Mouse (Mus musculus) liver, postnatal 0 days (tissue): ENCODE results near the gene Rnf150. TPM values are rescaled to one million over a fixed set of nuclear protein-coding genes. Genes with fewer than 3 reads are reported as not detected.

Experiments
- ATAC-seq: fragments of 200-750 bp; cut with Nextera tagmentation; 2 replicates; pipeline ENCODE4 v1.8.0; 2017; ENCODE audit warnings: mild to moderate bottlenecking, moderate library complexity
- DNase-seq: peaks from one replicate; pipeline ENCODE4 v3.0.0-alpha.2; 2016
- H3K27ac ChIP-seq: fragments of 300-500 bp; sonication (generic); 2 replicates; pipeline ENCODE4 v1.5.1; 2014; ENCODE audit warnings: antibody characterized with exemption, moderate library complexity, mild to moderate bottlenecking, low read depth
- H3K27me3 ChIP-seq: fragments of 300-500 bp; sonication (generic); 2 replicates; pipeline ENCODE4 v1.6.1; 2014; ENCODE audit warnings: low read length, control low read depth, mixed read lengths; ENCODE audit not compliant: insufficient read depth
- H3K36me3 ChIP-seq: fragments of 300-500 bp; sonication (generic); replicated peaks from 2 replicates; pipeline ENCODE4 v1.6.1; 2014; ENCODE audit warnings: mild to moderate bottlenecking, control low read depth, low read length, moderate library complexity, mixed read lengths; ENCODE audit not compliant: insufficient read depth
- H3K4me1 ChIP-seq: fragments of 300-500 bp; sonication (generic); 2 replicates; pipeline ENCODE4 v1.6.1; 2014; ENCODE audit warnings: antibody characterized with exemption, mild to moderate bottlenecking, control low read depth; ENCODE audit not compliant: insufficient read depth
- H3K4me2 ChIP-seq: fragments of 300-500 bp; sonication (generic); 2 replicates; pipeline ENCODE4 v1.6.1; 2014; ENCODE audit warnings: low read depth, mild to moderate bottlenecking, low read length, moderate library complexity, mixed read lengths
- H3K4me3 ChIP-seq: fragments of 300-500 bp; sonication (generic); 2 replicates; pipeline ENCODE4 v1.5.1; 2014; ENCODE audit warnings: low read depth, low read length
- H3K9ac ChIP-seq: fragments of 300-500 bp; sonication (generic); replicated peaks from 2 replicates; pipeline ENCODE4 v1.6.1; 2014; ENCODE audit warnings: mild to moderate bottlenecking, moderate library complexity
- H3K9me3 ChIP-seq: fragments of 300-500 bp; sonication (generic); 2 replicates; pipeline ENCODE4 v1.6.1; 2016; ENCODE audit warnings: mild to moderate bottlenecking, control low read depth, low read length, mixed read lengths
- CTCF ChIP-seq: sonication (generic); IDR thresholded peaks from 2 replicates; pipeline ENCODE4 v1.5.1; 2016; ENCODE audit warnings: antibody characterized with exemption, low read depth
- EP300 ChIP-seq: IDR thresholded peaks from 2 replicates; pipeline ENCODE4 v1.6.1; 2016; ENCODE audit warnings: antibody characterized with exemption, low read depth, mild to moderate bottlenecking
- WGBS: fragments of 180-500 bp; shearing (Covaris S2); extraction: QIAGEN DNeasy Blood & Tissue Kit; methylation state at CpG from one replicate; pipeline ENCODE4 v1.1.7; 2014; ENCODE audit not compliant: insufficient replicate concordance; 5-methylcytosine and 5-hydroxymethylcytosine counted together
- polyA plus RNA-seq: library from polyadenylated mRNA; unstranded; fragments of >200 nt; fragmentation: Nextera tagmentation; extraction: Ambion mirVana; gene quantifications from 2 replicates; pipeline ENCODE4 v1.2.1, GENCODE M21; 2015

Gene Rnf150
- polyA plus RNA-seq, 1 experiment from 2014 or later: 0.14 TPM

GRCm38 (mm10) chr8:82844413-82844812 lies 18.7 kb upstream of the Rnf150 start:
- TF ChIP-seq CTCF: no peak
- no peak for TF ChIP-seq EP300
- DNase-seq (no peak), ATAC-seq (no peak)
- H3K9me3 ChIP-seq: no peaks in the 10 kb centered on the region
- no peak overlapping the region for H3K9ac ChIP-seq
- no peaks in the 10 kb centered on the region for H3K36me3 ChIP-seq
- 38% methylated on average over 1 of the region's 1 CpGs for WGBS
- no peaks in the 10 kb centered on the region for H3K27me3 ChIP-seq
- H3K27ac ChIP-seq: no peak overlapping the region
- H3K4me3 ChIP-seq: no peak overlapping the region
- no peaks in the 10 kb centered on the region for H3K4me1 ChIP-seq
- no peak overlapping the region for H3K4me2 ChIP-seq

- H3K9me3 ChIP-seq: no peaks in the 10 kb centered on the region
- no peak overlapping the region for H3K27ac ChIP-seq
- no peaks in the 10 kb centered on the region for H3K27me3 ChIP-seq
- DNase-seq (no peak), ATAC-seq (peak; percentile 43; the same call in 1 of the 2 replicates)
- H3K4me1 ChIP-seq: no peaks in the 10 kb centered on the region
- H3K36me3 ChIP-seq: no peaks in the 10 kb centered on the region
- WGBS: 23% methylated on average over 2 of the region's 2 CpGs
- H3K4me2 ChIP-seq: no peak overlapping the region
- TF ChIP-seq EP300: peak; percentile 35; the same call in 1 of the 2 replicates
- TF ChIP-seq CTCF: no peak
- H3K9ac ChIP-seq: no peak overlapping the region
- no peak overlapping the region for H3K4me3 ChIP-seq
Observed at GRCm38 (mm10) chr8:82846098-82846497, 17.1 kb upstream of the Rnf150 start.

- DNase-seq (no peak), ATAC-seq (no peak)
- Histone ChIP-seq H3K9ac (no peak overlapping the region), H3K4me3 (no peak overlapping the region), H3K36me3 (no peaks in the 10 kb centered on the region), H3K27ac (no peak overlapping the region), H3K9me3 (no peaks in the 10 kb centered on the region), H3K4me2 (no peak overlapping the region), H3K4me1 (no peaks in the 10 kb centered on the region), H3K27me3 (no peaks in the 10 kb centered on the region)
- WGBS: 69% methylated on average over 4 of the region's 4 CpGs
- TF ChIP-seq EP300 (0 out of 2 replicates have a peak, but pooled peaks have one; percentile 13), CTCF (no peak)
Observed at GRCm38 (mm10) chr8:82846730-82847129, 16.4 kb upstream of the Rnf150 start.

- WGBS: 59% methylated on average over 9 of the region's 9 CpGs
- TF ChIP-seq CTCF (no peak), EP300 (no peak)
- Histone ChIP-seq H3K36me3 (no peaks in the 10 kb centered on the region), H3K4me3 (no peak overlapping the region), H3K4me2 (no peak overlapping the region), H3K27ac (no peak overlapping the region), H3K27me3 (peaks cover 6% of the 10 kb centered on the region), H3K9me3 (no peaks in the 10 kb centered on the region), H3K4me1 (peaks cover 2% of the 10 kb centered on the region; the same call in 1 of the 2 replicates), H3K9ac (no peak overlapping the region)
- no peak for DNase-seq
- ATAC-seq: no peak
Observed at GRCm38 (mm10) chr8:82858541-82859342, 4.4 kb upstream of the Rnf150 start.

GRCm38 (mm10) chr8:82859343-82859620 lies 3.9 kb upstream of the Rnf150 start:
- Histone ChIP-seq H3K27me3 (peaks cover 12% of the 10 kb centered on the region), H3K36me3 (no peaks in the 10 kb centered on the region), H3K4me2 (no peak overlapping the region), H3K4me1 (peaks cover 4% of the 10 kb centered on the region; the same call in 1 of the 2 replicates), H3K9ac (no peak overlapping the region), H3K9me3 (no peaks in the 10 kb centered on the region), H3K4me3 (no peak overlapping the region), H3K27ac (no peak overlapping the region)
- 44% methylated on average over 2 of the region's 2 CpGs for WGBS
- ATAC-seq (no peak), DNase-seq (no peak)
- no peak for TF ChIP-seq CTCF

GRCm38 (mm10) chr8:82863745-82864520 lies 777 bp downstream of the Rnf150 start:
- Histone ChIP-seq H3K9ac (peak overlapping the region; percentile 63), H3K27me3 (peaks cover 24% of the 10 kb centered on the region), H3K4me1 (peaks cover 5% of the 10 kb centered on the region; the same call in 1 of the 2 replicates), H3K27ac (no peak overlapping the region), H3K36me3 (no peaks in the 10 kb centered on the region), H3K4me3 (peak overlapping the region; percentile 62), H3K9me3 (no peaks in the 10 kb centered on the region), H3K4me2 (peak overlapping the region; percentile 92)
- WGBS: under 1% methylated on average over 59 of the region's 80 CpGs
- TF ChIP-seq EP300: no peak
- no peak for TF ChIP-seq CTCF
- DNase-seq (peak; percentile 35), ATAC-seq (peak; percentile 31; the same call in 1 of the 2 replicates)
